Mouse (Mus musculus) left cerebral cortex, adult 8-10 months (tissue): ENCODE measurements around the gene Elp6. TPM values are rescaled to one million over a fixed set of nuclear protein-coding genes. Genes with fewer than 3 reads are reported as not detected.
A peak's percentile ranks its signal among the peaks of the same experiment; 100 is the strongest.

Source experiments
- DNase-seq, 2 experiments: peaks; one replicate each; pipeline ENCODE4 v3.0.0; 2022; ENCODE audit warnings: low spot score in 2 of 2
- total RNA-seq, 4 experiments: library from RNA; stranded (reverse); gene quantifications; 2 replicates each; pipeline ENCODE4 v1.2.4; 2022

The Elp6 gene
- total RNA-seq: 10 to 100 TPM; 11.6 to 16.4 (median 14.1) TPM

DNA sequence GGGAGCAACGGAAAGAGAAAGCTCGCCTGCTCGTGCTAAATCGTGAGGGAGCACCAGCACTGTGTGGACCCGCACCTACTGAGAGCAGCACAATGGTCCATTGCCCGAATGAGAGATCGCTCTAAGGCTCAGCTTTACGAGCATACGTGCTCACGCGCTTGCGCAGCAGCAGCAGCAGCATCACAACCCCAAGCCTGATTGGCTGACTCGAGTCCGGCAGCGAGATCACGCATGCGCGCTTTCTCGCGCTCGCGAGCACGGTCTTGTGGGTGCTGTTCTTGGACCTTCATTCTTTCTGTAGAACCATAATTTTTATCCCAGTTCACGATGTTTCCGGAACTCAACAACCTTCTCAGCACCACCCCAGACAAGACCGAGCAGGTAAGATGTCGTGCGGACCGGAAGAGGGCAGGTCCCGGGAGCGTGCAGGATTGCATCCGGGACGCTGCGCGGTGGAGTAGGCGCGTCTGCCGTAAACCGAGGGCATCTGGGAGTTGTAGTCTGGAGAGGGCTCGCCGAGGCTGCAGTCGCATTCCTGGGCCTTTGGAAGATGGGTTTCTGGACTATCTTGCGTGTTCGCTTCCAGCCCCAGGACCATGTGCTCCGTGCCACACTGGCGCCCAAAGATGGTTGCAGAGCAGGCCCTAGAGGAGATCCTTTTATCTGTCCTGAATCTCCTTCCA is at the start of gene Elp6:
Elp6 (plus strand) TSS at position 205 of the 683 bp plus-strand sequence.
- peak; percentile 92 to 94 for DNase-seq

DNA sequence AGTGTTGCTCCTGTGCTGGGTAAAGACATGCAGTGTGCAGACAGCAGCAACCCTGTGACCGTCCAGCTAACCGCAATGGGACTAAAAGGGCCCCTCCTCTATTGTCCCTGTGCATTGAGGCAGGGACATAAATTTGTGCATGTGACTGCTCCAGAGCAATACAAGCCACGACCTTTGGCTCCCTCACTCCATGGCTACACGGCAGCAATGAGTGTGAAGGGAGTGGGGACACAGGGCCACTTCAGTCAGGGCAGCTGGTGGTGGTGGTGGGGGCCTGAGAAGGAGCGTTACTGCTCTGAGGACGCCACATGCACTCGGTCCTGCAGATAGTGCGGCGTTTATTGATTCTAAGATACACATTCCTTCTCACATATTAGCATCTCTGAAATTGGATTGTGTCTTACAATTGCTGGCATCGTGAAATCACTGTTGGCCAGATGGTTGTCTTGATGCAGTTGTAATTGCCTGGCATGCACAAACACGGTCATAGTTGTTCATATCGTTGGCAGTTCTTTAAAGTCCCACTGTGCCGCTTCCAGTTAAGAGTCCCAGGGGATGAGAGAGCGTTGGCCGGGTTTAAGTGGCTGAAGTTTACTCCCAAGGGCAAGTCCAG is 49.5 kb upstream of the Elp6 start:
- no peak for DNase-seq

DNA sequence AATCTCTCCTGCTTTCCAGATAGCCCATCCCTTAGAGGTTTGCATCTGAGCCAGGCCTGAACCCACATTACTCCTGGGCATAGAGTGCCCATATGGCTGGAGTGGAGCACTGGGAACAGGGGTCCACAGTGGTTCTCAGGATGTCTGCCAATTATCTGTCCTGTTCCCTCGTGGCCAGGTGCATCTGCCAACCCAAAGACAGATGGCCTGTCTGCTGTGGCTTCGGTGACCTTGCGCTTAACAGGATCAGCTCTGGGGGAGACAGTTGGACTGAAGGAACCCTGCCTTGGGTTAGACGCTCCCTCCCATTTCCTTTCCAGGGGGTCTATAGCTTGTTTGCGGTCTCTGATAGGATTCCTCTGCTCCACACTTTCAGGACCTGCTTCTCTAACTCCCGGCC is 46.3 kb upstream of the Elp6 start:
- no peak for DNase-seq

DNA sequence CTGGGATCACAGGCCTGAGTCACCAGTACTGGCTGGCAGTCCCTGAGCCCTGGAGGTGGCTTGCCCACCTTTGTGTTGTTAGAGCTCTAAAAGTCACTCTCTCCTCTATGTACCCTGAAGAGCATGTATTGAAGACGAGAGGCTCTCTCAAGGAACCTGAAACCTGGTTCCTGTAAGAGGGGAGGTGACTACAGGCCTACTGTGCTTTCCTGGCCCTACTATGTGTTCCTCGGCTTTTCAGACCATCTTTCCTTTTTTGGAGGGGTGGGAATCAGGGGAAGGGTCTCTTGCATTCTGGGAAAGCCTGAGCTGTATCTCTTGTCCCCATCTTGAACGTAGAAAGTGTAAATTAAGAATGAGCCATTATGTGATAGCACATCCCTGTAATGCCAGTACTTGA is 45.9 kb upstream of the Elp6 start:
- DNase-seq: no peak

DNA sequence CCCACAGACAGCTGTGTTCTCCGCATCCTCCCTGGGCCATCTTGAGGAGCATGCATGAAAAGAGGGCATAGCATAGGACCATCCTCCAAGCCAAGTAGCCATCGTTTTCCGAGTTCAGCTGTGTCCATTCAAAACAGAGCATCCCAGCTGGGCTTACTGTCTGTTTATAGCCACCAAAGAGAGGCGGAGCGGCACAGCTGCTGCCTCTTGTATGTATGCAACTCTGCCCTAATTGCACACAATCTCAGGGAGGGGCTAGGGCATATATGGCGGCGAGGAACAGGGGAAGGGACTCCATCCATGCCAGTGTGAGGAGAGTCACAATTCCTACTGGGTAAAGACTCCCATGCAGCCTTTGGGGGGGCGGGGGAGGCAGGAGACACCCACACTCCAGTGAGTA is 41.8 kb upstream of the Elp6 start:
- DNase-seq: no peak

DNA sequence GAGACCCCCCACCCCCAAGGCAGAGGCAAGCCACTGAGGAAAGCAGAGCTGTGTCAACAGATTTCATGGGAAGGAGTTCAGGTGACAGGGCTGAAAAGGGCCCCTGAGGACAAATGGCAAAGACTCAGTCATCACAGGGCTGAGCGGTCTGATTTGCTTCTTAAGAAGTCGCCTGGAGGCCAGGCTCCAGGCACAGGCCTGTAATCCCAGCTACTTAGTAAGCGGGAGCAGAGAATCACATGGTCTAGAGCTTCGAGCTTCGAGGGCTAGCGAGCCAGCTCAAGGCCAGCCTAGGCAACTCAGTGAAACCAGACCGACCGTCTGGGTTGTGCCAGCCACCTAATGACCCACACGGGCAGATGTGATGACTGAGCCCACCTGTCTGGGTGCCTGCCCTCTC is 40.0 kb upstream of the Elp6 start:
- DNase-seq: no peak

DNA sequence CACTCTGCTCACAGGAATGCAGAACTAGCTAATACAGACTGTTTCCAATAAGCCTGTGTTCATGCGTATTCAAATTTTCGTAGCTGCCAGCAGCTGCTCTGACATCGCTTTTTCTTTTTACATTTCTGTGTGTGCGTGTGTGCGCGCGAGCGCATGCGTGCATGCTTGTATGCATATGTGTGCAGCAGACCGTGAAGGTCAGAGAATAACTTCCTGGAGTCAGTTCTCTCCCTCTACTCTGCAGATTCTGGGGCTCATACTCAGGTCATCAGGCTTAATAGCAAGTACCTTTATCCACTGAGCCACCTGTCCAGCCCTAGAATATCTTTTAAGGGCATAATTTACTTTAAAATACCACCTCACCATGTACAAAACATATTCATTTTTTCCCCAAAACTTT is 36.6 kb upstream of the Elp6 start:
- DNase-seq: no peak

DNA sequence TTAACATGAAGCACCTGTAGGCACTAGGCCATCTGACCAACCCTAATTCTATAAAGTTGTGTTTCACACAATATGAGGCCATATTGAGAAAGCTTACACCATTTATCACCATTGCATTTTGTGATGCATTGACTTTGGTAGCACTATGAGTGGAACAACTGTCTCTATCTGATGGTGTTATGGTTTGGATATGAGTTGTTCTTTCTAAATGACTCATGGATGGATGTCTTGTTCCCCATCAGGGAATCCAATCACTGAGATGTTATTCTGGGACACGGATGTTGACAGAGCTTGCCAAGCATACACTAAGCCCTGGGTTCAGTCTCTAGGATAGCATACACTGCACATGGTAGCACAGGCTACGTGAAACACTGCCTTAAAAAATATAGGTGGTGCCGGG is 32.6 kb upstream of the Elp6 start:
- DNase-seq: no peak

DNA sequence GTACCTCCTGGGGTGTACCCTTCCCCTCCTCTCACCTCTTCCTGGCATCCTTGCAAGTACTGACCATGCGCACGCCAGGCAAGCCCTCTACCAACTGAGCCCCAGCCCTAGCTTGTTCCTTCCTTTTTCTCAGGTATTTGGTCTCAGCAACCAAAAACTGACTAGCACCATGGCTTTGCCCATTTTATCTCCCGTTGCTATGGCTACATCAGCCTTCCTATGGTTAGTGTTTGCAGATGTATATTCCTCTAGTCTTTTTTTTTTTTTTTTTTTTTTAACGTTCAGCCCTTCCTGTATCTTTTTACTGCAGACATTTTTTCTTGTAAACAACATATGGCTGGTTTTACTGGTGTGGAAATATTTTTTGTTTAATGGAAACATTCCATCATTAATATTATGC is 31.5 kb upstream of the Elp6 start:
- no peak for DNase-seq

DNA sequence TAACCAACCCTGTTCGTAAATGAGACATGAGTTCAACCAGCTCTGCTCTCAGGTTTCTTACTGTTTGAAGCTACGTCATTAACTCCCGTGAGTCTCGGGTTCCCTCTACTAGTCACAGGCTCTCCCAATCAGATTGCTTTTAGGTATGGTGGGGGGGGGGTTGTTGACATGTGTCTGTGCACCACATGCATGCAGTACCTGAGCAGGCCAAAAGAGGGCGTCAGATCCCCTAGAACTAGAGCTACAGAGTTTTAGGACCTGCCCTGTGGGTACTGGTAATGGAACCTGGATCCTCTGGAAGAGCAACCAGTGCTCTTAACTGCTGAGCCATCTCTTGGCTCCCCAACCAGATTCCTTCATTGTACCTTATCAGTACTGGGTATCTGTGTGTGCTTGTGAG is 29.1 kb upstream of the Elp6 start:
- DNase-seq: no peak

DNA sequence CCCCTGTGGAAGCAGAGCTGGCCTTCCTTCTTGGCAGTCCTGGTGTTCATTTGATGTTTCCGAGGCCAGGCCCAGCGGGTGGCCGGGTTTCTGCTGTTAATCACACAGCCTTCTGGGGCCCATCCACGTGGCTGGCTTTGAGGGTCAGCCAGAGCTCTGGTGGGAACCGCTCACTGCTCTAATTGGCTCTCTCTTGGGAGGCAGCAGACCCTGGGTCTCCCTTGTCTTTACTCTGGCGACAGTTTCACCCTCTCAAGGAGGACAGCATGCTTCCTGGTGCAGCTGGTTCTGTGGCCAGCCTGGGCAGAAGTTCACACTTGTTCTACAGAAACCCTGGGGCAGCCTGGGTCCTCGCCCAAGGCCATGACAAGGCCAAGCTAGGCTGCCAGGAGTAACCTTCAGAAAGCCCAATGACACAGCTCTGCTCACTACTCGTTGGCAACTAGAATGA is 27.5 kb upstream of the Elp6 start:
- DNase-seq: peak; percentile 37 to 87

DNA sequence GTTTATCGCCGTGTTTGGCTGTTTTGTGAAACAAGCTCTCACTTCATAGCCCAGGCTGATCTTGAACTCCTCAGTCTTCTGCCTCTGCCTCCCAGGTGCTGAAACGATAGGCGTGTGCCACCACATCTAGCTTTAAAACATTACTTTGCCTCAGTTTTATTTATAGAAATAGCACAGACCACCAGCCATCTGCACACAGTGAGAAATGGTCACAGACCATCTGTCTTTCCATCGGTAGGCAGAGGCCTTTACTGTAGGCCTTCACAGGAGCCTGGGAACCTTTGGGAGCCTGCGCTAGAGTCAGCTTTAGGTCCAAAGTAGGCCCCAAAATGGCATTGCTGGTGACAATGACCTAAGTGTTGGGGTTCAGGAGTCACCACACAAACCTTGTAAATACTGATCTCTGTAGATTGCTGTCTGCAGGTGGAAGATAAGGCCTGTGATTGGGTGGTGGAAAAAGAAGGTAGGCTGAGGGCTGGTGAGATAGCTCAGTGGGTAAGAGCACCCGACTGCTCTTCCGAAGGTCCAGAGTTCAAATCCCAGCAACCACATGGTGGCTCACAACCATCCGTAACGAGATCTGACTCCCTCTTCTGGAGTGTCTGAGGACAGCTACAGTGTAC is 20.8 kb upstream of the Elp6 start:
- DNase-seq: peak in 1 of 2 experiments; percentile 36

DNA sequence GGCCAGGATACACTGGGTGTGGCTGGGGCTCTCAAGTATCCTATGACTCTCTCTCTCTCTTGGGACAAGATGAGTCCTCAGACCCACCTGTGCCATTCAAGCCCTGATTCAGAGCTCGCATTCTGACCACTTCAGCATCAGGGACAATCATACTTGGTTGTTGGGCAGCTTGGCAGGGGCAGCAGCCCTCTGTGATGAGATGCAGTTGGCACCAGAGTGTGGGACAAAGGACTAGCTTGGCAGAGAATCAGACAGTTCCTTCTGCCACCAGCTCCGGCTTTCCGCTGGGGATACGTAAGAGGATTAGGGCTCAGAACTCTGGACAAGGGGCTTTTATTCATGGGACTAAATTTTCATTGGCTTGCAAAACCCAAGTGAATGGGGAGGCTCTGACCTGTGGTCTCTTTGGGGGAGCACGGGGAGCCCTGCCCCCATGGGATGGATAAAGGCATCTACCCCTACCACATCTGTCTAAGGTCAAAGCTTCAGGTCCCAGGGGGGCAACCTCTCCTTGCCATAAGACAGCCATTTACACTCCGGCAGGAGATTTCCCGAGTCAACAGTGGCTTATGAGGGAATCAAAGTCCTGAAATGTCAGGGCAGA is 17.6 kb upstream of the Elp6 start:
- peak in 1 of 2 experiments; percentile 81 for DNase-seq

DNA sequence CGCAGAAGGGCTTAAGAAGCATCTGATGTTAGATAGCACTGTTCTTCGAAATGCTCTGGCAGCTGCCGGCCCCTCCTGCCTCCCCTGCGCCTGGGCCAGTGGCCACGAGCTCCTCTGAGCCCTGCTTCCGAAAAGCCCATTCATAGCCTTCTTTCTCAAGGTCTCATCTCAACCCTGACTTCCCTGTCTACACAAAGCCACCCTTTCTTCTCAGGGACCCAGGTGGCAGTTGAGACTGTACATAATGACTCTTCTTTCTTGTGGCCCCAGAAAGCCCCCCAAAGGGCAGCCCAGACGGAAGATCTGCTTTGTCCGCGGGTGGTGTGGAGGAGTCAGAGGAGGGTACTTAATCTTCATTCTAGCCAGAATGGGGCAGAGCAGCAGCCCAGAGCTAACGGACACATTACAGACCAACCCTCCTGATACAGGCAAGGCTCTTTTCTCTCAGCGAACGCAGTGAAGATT is 11.7 kb upstream of the Elp6 start:
- DNase-seq: peak; percentile 36 to 40

DNA sequence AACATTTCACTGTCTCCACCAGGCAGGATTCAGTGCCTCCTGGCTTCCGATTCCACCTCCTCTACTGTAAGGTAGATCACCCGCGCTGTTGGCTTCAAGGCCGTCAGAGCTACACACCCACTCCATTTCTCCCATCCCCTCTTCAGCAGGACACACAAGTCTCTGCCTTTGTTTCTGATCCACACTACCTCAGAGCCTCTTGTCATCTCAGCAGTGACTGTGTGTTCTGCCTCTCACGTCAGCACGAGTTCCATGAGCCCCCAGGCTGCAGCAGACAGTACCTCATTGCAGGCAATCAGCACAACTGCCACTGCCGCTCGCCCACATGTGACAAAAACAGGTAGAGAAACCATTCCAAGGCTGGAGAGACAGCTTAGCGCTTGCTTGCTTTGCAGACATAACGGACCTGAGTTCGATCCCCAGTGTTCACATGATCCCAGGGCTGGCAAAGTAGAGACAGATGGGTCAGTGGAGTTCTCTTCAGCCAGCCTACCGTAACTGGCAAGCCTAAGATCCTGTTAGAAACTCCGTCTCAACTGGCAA is 11.0 kb upstream of the Elp6 start:
- peak; percentile 31 to 45 for DNase-seq

DNA sequence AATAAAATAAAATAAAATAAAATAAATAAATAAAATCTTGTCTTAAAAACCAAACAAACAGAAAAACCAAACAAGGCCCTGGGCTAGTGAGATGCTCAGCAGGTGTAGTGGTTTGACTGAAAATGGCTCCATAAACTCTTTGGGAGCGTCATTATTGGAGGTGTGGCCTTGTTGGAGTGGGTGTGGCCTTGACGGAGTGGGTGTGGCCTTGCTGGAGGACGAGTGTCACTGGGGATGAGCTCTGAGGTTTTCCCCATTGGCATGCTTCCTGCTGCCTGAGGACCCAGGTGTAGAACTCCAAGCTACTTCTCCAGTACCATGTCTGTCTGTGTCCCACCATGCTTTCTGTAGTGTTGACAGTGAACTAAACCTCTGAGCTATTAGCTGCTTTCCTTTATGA is 10.2 kb upstream of the Elp6 start:
- no peak for DNase-seq

DNA sequence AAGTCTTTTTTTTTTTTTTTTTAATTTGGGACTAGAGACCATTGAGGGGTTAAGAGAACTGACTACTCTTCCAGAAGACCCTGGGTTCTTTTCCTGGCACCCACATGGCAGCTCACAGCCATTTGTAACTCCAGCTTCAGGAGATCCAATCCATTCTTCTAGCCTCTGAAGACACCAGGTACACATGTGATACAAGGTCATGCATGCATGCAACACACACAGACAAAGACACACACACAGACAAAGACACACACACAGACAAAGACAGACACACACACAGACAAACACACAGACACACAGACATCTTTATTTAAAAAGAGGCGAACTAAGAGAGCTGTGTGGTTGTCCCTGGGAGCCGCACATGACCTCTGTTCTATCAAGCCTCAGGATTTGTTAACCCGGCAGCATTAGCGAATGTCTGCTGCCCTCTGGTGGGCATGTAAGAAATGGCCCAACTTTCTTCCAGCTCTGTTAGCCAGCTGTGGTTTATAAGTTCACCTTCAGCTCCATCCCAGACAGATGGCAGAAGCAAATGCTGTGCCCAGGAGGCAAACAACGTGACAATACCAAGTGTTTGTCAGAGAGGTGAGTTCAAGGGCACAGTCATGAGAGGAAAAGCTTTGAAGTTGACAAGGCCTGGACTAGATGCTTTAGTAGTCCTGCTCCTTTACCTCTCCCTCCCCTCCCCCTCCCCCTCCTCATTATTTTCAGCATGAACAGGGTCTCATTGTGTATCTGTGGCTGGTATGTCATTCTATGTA is 7.9 kb upstream of the Elp6 start:
- peak; percentile 72 to 87 for DNase-seq

DNA sequence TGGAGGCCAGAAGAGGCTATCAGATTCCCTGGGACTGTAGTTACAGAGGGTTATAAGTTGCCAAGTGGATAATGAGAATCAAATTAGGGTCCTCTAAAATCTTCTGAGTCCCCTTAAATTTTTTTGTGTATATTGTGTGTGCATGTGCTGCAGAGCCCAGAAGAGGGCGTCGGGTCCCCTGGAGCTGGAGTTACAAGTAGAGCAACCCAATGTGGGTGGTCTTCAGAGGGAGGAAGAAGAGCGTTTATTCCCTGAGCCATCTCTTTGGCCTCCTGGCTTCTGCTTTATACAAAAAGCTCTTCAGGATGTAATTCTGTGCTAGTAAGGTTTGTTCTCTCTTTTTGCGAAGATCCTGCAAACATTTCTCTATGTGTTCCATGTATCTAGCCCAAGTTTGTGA is 457 bp upstream of the Elp6 start:
- no peak for DNase-seq

DNA sequence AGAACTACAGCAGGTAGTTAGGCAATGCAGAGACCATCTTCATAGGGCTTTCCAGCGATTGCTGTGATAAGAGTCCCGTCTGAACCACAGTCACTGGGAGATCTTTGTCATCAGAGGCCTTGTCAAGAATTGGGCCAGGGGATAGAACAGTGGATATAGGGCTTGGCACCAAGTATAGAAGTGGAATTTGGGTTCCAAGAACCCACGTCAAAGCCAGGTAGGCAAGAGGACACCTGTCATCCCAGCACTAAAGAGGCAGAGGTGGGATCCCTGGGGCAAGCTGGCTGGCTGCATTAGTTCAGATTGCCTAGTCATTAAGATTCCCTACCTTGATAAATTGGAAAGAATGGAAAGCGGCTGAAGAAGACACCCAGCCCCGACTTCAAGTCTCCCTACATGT is 1.4 kb downstream of the Elp6 start:
- DNase-seq: no peak

DNA sequence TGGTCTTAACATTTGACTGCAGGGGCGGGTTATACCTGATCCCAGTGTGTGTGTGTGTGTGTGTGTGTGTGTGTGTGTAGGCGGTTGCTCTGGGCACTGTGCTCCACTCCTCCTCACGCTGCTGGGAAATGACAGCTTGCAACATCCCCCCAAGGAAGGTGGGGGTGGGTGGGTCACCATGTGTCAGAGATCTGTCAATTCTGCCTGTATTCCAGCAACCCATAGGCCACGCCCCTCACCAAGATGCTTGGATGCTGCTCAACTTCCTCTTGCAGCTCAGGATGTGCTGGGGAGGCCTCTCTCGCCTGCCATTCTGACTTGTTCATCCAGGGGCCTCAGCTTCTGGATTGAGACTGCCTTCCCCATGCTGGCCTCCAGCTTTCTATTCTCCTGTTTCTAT is 9.7 kb downstream of the Elp6 start:
- no peak for DNase-seq

DNA sequence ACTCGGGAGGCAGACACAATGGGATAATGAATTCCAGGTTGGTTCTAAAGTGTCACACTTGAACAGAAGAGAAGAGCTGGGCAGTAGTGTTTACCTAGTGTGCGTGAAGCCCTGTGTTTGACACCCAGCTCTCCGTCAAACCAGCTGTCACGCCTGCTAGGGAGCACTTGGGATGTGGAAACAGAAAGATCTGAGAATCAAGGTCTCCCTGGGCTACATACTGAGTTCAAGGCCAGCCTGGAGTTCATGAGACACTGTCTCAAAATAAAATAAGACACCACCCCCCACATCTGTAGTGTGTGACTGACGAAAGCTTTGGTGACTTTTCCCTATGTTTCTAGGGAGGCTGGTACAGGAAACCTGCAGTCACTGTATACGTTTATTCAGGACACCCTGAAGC is 10.4 kb downstream of the Elp6 start:
- DNase-seq: no peak
